Mouse (Mus musculus): ENCODE data around the gene Zfp385c.

DNA sequence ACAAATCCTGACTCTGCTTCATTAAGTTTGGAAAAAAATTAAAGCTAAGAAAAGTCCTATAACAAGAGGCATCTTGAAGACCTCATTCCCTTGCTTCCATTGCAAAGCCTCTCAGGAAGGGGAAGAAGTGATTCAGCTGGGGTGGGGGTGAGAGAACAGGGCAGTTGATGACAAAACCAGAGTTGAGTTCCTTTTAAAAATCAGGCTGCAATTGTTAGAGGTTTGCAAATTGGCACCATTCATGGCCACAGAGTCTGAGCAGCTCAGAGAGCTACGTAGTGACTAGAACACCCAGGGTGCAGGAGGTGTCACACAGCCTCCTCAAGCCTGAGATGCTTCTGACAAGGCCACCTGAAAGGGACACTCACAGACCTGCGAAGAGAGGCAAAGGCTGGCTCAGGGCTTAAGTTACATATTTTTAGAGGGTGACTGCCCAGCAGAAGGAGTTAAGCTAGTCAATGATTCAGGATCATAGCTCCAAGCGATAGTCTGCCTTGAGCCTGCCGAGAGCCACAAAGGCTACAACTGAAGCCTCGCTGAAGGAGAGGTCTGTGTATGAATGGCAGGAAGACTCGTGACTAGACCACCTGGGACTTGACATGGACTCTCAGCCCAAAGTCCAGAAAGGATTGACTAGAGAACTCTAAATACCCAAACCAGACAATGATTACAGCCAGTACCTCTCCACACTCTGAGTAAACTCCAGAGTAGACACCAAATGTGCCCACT is 38.4 kb upstream of the Zfp385c start:
- no peak for TF ChIP-seq TAL1 (conservative IDR thresholded peaks at IDR 0.05; ENCODE audit: low read depth, low read length)
- no peak for TF ChIP-seq CTCF (IDR thresholded peaks at IDR 0.05; ENCODE audit: low read depth, low read length)

Data from G1E (cell line).